Mouse (Mus musculus): ENCODE measurements around the gene Gpt2. TPM values are rescaled to one million over a fixed set of nuclear protein-coding genes. Genes with fewer than 3 reads are reported as not detected.

Gpt2 gene
- total RNA-seq (2015; ENCODE audit: low replicate concordance) (not detected in 2 replicates), total RNA-seq (2017; ENCODE audit: low replicate concordance) (0.64 TPM in 1 of 2 replicates, not detected in the other)

DNA sequence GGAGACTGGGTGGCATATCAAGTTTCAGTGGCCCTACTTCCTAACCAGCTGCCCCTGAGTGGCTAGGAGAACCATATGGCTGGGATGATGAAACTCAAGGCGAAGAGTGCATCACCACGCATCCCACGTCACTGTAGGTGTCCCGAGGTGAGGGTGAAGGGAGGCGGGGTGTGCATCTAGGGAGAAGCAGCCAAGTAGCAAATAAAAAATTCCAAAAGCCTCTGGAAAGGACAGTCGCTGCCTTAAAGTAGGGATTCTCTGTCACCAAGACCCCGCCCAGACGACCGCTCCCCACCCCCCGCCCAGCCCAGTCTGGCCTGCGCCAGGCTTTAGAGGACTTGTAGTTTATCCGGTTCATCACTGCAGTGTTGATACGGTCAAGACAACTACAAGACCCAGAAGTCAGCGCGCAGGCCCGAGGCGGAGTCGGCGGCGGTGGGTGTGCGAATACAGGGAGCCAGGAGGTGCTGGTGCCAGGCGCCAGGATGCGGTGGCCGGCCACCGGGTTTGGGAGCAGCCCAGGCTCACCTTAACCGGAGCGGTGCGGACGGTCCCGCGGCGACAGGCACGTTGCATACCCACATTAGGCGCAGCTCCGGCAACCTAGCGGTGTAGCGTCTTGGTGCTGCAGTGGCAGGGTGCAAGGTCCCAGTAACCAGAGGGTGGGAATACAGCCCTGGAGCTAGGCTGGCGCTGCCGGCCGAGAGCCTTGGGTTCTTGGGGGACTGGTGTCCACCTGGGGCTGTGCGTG lies at the start of gene Gpt2:
TSS of gene Gpt2 (plus strand) at position 452 of the 751 bp plus-strand sequence.
- ATAC-seq (replicated peaks; ENCODE audit: low FRiP score, poor library complexity, severe bottlenecking), result no peak

DNA sequence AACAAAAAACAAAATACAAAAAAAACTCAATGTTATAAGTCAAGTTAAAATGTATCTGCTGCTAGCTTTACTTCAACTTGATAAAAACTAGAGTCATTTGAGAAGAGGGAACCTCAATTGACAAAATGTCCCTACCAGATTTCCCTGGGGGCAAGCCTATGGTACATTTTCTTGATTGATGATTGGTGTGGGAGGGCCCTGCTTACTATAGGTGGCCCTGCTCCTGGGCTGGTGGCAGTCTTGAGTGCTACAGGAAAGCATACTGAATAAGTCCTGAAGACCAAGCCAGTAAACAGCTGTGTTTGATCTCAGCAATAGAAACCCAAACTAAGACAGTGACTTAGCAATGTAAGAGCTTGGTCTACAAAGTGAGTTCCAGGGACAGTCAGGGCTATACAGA lies 48.3 kb upstream of the Gpt2 start:
- no peak for ATAC-seq (replicated peaks; ENCODE audit: low FRiP score, poor library complexity, severe bottlenecking)

DNA sequence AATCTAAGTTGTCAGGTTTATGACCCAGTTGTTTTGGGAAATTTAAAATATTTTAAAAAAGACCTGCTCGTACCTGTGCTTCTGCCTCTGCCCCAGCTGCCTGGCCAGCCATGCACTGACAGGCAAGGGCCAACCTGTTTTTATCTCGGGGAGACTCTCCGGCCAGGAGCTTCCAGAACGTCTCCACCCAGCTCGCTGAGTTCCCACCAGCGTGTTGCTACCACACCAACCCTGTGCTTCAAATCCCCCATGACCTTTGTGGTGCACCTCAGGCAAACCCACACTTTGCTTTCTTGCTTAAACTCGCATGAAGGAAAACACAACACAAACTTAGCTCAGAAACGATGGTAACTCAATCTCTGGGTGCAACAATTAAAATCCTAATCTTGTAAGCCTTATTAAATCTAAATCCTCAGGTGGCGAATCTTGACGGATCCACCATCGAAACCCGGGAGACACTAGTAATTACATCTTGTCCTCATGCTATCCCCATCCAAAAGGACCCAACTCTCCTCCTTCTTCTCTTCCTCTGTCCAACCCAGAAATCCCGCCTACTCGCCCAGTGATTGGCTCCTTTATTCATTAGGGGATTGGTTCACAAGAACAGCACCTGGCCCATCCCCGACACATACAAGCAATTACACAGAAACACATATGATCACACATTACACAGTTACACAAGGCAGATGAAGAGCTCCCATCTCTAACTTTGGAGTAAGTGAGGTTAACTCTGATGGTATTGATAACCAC lies 46.3 kb upstream of the Gpt2 start:
- ATAC-seq (replicated peaks; ENCODE audit: low FRiP score, poor library complexity, severe bottlenecking), result no peak

DNA sequence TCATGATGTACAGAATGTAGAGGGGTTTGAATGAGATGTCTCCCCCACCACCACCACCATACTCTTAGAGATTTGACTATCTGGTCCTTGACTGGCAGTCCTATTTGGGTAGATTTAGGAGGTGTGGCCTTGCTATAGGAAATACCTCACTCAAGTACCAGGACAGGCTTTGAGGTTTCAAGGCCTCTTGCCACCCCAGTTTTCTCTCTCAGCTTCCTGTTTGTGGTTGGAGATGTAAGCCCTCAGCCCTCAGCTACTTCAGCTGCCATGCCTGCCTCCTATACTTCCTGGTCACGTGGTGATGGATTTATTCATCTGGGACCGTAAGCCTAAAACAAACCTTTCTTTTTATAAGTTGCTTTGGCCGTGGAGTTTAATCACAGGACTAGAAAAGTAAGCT lies 42.0 kb upstream of the Gpt2 start:
- no peak for ATAC-seq (replicated peaks; ENCODE audit: low FRiP score, poor library complexity, severe bottlenecking)

DNA sequence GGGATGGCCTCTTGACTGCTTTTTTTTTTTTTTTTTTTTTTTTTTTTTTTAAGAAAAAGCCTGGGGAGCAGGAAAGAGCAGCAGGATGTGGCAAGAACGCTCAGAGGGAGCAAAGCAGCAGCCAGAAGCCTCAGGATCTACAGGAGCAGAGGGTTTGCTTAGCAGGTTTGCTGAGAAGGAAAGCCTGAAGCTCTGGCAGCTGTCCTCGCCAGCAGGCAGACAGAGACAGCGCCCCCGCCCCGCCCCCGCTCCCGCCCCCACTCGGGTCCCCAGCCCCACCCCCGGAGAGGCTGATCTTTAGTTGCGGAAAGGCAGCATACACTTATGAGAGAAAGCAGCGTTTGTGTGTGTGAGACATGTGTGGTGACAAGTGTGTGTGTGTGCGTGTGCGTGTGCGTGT lies 40.0 kb upstream of the Gpt2 start:
- no peak for ATAC-seq (replicated peaks; ENCODE audit: low FRiP score, poor library complexity, severe bottlenecking)

DNA sequence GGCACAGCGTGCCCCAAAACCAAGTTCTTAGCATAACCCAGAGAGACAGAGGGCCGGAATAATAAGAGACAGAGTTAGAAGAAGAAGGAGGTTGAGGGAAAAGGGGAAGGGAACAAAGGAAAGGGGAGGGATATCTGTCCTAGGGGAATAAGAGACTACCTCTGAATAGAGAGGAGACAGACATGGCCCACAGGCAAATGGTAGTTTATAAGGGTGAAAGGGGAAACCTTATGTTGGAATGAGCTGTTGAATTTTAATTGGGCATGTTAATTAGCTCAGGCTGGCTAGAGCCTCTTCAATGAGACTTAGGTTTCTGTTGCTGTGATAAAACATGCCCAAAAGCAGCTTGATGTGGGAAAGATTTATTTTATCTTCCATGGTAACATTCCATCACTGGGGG lies 39.1 kb upstream of the Gpt2 start:
- no peak for ATAC-seq (replicated peaks; ENCODE audit: low FRiP score, poor library complexity, severe bottlenecking)

DNA sequence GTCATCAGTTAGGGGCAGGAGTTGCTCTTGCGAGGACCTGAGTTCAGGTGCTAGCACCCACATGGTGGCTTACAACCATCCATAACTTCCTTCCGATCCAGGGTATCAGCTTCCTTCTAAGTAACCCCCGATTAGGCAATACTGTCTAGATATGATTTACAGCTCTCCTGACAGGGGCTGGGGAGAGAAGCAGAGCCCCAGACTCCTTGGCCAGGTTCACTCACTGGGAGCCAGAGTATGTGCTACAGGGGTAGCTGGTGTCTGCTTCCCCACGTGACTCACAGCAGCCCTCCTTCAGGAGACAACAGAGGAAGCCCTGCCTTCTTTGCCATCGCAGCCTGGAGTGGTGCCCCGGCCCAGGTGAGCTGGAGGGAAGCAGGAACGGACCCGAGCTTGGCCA lies 37.6 kb upstream of the Gpt2 start:
- no peak for ATAC-seq (replicated peaks; ENCODE audit: low FRiP score, poor library complexity, severe bottlenecking)

DNA sequence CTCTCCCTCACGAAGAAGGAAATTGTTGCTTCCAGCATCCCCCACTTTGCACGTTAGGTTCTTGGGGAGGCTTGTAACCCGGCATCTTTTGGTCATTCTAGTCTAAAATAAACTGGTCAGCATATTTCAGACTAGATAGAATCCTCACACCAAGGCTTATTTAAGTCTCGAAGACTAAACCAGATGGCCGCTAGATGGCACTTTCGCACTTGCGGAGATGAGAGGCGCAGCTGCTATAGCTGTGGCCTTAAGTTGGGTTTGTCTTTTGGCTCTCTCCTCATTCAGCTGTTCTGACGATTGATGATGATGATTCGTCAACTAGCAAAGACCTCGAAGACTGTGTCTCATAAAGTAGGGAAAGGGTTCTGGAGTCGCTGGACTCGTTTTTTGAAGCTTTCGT lies 35.8 kb upstream of the Gpt2 start:
- no peak for ATAC-seq (replicated peaks; ENCODE audit: low FRiP score, poor library complexity, severe bottlenecking)

DNA sequence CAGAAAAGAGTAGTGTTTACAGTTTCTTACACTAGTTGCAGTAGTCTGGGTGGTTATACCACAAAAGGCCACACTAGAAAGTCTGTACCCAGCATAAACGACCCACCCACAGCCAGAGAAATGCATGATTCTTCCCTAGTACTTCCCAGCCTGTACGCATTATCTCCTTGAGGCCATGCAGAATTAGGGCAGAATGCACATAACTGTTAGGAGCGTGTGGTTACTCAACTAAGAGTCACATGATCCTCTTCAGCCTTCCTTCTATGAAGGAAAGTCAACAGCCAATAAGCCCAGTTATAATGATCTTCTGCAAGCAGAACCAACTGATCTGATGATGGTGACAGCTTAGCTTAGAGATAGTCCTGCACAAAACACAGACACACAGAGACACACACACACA lies 32.8 kb upstream of the Gpt2 start:
- ATAC-seq (replicated peaks; ENCODE audit: low FRiP score, poor library complexity, severe bottlenecking), result no peak

DNA sequence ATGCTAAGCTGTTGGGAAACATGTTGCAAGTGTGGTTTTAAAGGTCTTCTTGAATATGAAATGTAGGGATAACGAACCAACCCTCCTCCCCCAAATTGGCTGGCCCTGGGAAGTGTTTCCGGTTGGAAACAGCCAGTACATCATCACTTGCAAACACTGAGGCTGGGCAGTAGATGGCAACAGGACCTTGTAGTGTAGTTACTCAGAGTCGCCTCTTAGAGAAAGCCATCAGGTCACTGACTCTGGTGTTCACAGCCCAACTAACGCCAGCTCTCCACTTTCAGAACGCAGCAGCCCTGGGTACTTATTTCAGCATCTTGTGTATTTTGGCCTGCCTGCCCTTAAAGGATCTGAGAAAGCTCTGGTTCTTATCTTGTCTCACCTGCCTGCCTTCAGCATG lies 31.6 kb upstream of the Gpt2 start:
- no peak for ATAC-seq (replicated peaks; ENCODE audit: low FRiP score, poor library complexity, severe bottlenecking)

DNA sequence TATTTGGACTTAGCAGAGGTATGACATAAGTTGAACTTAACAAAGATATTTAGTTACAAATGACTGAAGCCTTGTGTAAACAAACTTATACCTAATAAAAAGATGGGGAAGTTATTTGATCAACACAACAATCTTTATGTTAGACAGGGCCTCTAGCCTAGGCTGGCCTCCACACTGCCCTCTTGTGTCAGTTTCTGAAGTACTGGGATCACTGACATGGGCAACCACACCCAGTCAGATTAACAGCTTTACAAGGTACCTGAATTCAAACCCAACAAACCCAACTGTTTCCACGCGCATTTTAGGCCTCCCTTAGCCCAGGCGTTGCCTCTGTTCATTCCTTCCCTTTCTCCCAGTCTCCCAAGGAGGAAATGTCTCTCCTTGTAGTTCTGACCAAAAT lies 31.0 kb upstream of the Gpt2 start:
- no peak for ATAC-seq (replicated peaks; ENCODE audit: low FRiP score, poor library complexity, severe bottlenecking)

DNA sequence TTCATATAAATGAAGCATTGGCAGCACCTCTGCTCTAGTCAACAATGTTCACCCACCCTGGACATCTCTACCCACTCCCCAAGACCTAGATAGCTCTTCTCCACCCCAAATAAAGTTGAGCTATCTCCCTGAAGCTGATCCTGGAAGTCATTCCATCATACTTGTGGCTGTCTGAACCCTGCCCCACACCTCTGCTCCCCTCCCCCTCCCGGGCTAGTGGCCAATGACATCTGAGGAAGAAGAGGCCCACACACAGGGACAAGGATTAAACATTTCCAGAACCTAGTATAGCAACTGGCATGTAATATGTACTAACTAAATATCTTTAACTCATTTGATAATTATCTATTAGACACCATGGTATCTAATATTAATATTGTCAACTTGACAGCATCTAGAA lies 29.9 kb upstream of the Gpt2 start:
- no peak for ATAC-seq (replicated peaks; ENCODE audit: low FRiP score, poor library complexity, severe bottlenecking)

DNA sequence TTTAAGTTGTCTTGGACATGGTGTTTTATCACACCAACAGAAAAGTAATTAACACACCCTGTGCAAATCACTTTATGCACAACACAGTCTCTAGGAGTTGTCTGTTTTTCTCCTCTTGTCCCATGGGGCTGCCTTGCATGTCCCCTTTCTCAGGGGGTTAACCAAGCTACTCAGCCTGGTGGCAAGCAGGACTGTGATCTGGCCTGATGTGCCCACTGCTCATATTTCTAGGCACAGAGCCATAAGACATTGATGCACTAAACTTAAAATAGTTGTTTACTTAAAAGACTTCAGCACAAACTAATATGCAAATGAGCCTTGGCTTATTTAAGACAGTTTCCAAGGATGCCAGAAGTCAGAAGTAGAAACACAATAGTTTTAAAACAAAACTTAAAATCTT lies 28.1 kb upstream of the Gpt2 start:
- no peak for ATAC-seq (replicated peaks; ENCODE audit: low FRiP score, poor library complexity, severe bottlenecking)

DNA sequence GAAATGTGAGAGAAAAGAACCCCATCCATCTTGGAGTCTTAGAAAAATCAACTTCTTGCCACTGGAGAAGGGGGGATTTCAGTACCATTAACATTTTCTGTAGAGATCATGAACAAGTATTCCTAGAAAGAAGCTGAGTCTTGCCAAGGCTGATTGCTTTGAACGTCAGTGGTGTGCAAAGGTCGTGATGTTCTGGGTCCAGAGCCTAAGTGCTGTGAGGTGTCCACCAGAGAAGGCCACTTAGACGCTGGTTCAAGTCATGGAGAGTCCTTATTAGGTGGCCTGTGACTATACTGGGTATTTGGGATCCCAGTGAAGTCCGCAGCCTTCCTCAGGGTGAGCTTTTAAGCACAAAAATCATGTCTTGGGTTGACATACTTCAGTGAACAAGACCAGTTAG lies 26.3 kb upstream of the Gpt2 start:
- ATAC-seq (replicated peaks; ENCODE audit: low FRiP score, poor library complexity, severe bottlenecking), result no peak

DNA sequence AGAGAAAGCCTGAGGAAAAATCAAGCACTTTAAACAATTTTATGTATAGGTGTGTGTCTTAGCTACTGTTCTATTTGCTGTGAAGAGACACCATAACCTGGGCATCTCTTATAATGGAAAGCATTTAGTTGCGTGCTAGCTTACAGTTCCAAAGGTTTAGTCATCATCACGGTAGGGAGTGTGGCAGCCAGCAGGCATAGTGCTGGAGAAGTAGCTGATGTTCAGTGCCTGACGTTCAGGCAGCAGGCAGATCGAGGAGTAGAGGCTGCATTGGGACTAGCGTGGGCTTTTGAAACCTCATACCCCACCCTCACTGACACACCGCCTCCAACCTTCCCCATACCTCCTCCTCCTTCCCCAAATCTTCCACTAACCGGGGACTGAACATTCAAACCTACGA lies 21.6 kb upstream of the Gpt2 start:
- no peak for ATAC-seq (replicated peaks; ENCODE audit: low FRiP score, poor library complexity, severe bottlenecking)

DNA sequence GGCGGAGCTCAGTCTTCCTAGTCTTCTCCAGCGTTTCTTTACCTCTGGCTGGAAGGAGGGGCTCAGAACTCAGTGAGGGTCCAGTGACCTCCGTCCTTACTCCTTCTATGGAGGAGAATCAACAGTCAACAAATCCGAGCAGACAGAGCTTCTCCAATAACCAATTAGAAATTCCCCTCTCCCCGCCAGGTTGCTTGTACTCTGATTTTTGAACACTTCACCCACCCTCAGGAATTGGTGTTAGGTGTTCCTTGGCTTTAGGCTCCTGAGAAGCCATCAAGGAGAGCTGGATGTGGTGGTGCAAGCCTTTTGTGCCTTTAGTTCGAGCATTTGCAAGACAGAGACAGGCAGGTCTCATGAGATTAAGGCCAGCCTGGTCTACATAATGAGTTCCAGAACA lies 19.6 kb upstream of the Gpt2 start:
- ATAC-seq (replicated peaks; ENCODE audit: low FRiP score, poor library complexity, severe bottlenecking), result no peak

DNA sequence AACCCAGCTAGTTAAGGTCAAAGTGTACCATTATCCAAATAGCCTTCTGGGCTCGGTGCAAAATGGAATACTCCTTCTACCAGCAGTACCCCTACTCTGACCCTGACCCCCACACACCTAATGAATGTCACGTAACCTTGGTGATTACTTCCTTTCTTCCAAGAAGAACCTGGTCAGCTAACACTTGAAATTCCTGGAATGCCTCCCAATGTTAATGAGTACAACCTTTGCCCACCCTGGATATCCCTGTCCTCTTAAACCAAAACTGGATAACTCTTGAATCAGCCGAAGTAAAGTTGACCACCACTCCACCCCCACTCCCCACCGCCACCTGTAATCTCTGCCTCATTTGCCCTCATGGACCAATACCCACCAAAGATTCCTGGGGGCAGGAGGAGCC lies 19.1 kb upstream of the Gpt2 start:
- no peak for ATAC-seq (replicated peaks; ENCODE audit: low FRiP score, poor library complexity, severe bottlenecking)

DNA sequence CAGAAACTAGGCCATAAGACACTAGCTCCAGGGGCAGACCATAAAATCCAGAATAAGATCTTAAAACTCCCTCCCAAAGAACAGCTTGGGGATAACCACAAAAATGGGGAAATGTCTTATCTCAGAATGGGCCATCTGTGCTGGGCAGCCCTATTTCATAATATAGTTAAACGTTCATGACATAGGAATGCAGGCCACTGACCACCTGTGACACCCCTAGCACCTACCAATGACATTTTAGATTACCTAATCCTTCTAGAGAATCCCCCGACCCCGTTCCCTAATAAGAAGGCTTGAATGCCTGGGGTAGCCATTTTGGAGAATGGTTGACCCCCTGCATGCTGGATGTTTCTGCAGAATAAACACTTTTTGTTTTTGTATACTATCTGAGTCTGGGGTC lies 17.5 kb upstream of the Gpt2 start:
- no peak for ATAC-seq (replicated peaks; ENCODE audit: low FRiP score, poor library complexity, severe bottlenecking)

DNA sequence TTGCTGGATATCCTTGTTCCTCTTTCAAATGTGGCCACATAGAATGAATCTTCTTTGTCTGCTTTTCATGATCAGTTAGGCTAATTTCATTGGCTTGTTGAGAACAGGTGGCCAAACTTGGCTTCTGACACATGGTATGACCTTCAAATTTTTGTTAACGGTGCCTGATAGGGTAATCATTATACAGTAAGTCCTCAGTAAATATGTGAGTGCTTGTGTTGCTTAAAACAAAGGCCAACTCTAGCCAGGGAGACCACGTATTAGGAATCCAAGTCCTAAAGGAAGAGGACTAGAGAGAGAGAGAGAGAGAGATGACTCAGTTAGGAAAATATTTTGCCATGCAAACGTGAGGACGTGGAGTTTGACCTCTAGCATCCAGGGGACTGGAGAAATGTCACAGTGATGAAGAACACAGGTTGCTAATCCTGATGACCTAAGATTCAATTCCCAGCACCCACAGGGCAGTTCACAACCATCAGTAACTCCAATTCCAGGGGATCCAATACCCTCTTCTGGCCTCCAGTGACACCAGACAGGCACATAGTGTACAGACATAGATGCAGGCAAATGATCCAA lies 15.3 kb upstream of the Gpt2 start:
- ATAC-seq (replicated peaks; ENCODE audit: low FRiP score, poor library complexity, severe bottlenecking), result no peak

DNA sequence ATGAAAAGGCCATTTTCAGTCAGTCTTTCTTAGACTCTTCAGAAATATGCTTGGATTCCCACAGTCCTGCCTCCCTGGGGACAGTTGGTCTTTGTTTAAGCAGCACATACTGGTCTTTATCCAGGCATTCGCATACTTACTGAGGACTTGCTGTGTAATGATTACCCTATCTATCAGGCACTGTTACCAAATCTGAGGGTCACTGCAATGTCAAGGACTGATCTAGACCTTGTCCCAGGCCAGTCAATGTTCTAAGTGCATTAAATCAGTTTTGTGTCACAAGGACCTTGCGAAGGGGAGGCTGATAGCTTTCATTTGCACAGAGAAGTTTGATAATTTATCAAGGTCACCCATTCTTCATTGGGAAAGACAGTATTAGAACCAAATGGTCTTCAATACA lies 14.0 kb upstream of the Gpt2 start:
- no peak for ATAC-seq (replicated peaks; ENCODE audit: low FRiP score, poor library complexity, severe bottlenecking)

DNA sequence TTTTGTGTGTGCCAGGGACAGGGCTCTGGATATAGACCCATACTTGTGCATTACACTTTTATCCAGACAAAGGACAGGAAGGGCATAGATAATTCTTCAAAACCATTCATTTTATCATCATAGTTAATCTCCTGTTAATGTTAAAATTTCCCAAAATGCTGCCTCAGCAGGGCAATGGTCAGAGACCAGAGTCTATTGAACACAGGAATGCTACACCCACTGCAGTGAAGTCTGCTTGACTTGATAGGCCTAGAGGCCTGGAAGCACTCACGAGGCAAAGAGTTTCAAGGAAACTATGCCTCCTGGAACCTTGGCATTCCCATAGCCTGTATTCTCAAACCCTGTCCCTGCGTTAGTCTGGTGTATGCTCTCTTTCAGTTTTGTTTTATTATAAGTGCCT lies 12.7 kb upstream of the Gpt2 start:
- no peak for ATAC-seq (replicated peaks; ENCODE audit: low FRiP score, poor library complexity, severe bottlenecking)

Measured in erythroid progenitor cell, adult 5-6 weeks (primary cell).